Mouse (Mus musculus): ENCODE measurements around the gene Dct. TPM values are rescaled to one million over a fixed set of nuclear protein-coding genes. Genes with fewer than 3 reads are reported as not detected.

Dct gene
- 0.79 and 2.2 TPM in 2 replicates for polyA plus RNA-seq (2021; fragmentation: Nextera tagmentation)
- long read RNA-seq, experiment 1, partial matches to known transcripts: 0 of 2 reads
- long read RNA-seq, experiment 1, other reads (novel, unspliced or antisense): 0 of 2 reads
- long read RNA-seq, experiment 2, partial matches to known transcripts: 0 of 3 reads
- long read RNA-seq, experiment 2, other reads (novel, unspliced or antisense): 3 of 3 reads

GRCm38 (mm10) chr14:118051975-118052630, at the start of gene Dct:
Gene Dct (minus strand): TSS chr14:118052244.

Other genes with a start within 250 kb of the Dct start
- gene Tgds, start 80.5 kb upstream of the Dct start, polyA plus RNA-seq (2021; fragmentation: Nextera tagmentation): 4.5 and 6.2 TPM in 2 replicates
- gene Gpr180, start 84.9 kb upstream of the Dct start, polyA plus RNA-seq (2021; fragmentation: Nextera tagmentation): 28.1 and 31.5 TPM in 2 replicates
- gene Sox21, start 184.8 kb upstream of the Dct start, polyA plus RNA-seq (2021; fragmentation: Nextera tagmentation): 1.3 and 7.1 TPM in 2 replicates
- not detected in 2 replicates for gene Gm9376, start 214.7 kb upstream of the Dct start, polyA plus RNA-seq (2021; fragmentation: Nextera tagmentation)